Mouse (Mus musculus) lung, embryonic 15.5 days (tissue): ENCODE results near the gene Mpc1. TPM values are rescaled to one million over a fixed set of nuclear protein-coding genes. Genes with fewer than 3 reads are reported as not detected.
"Not testable (repeated sequence)": the region's sequence is repeated elsewhere in the genome, so short reads cannot be mapped to it uniquely, and the experiment has no call there.

Experiments
- ATAC-seq: fragments of 200-750 bp; cut with Nextera tagmentation; 2 replicates; pipeline ENCODE4 v1.8.0; 2017; ENCODE audit warnings: moderate number of reproducible peaks, borderline replicate concordance; ENCODE audit not compliant: low FRiP score, low TSS enrichment; ENCODE audit errors: extremely low read depth
- H3K27ac ChIP-seq: fragments of 300-500 bp; sonication (generic); 2 replicates; pipeline ENCODE4 v1.5.1; 2015; ENCODE audit warnings: moderate library complexity, mild to moderate bottlenecking, inconsistent platforms
- H3K27me3 ChIP-seq: fragments of 300-500 bp; sonication (generic); 2 replicates; pipeline ENCODE4 v1.6.1; 2015; ENCODE audit warnings: inconsistent platforms
- H3K36me3 ChIP-seq: fragments of 300-500 bp; sonication (generic); 2 replicates; pipeline ENCODE4 v1.6.1; 2015; ENCODE audit warnings: inconsistent platforms
- H3K4me1 ChIP-seq: fragments of 300-500 bp; sonication (generic); 2 replicates; pipeline ENCODE4 v1.6.1; 2015; ENCODE audit warnings: inconsistent platforms
- H3K4me2 ChIP-seq: fragments of 300-500 bp; sonication (generic); 2 replicates; pipeline ENCODE4 v1.6.1; 2015; ENCODE audit warnings: inconsistent platforms, mild to moderate bottlenecking, moderate library complexity
- H3K4me3 ChIP-seq: fragments of 300-500 bp; sonication (generic); 2 replicates; pipeline ENCODE4 v1.5.1; 2015; ENCODE audit warnings: mild to moderate bottlenecking, inconsistent platforms
- H3K9ac ChIP-seq: fragments of 300-500 bp; sonication (generic); 2 replicates; pipeline ENCODE4 v1.6.1; 2015; ENCODE audit warnings: inconsistent platforms
- H3K9me3 ChIP-seq: fragments of 300-500 bp; sonication (generic); 2 replicates; pipeline ENCODE4 v1.6.1; 2016; ENCODE audit warnings: inconsistent platforms
- WGBS: fragments of 180-500 bp; shearing (Covaris S2); methylation state at CpG from one replicate; pipeline ENCODE4 v1.1.7; 2015; 5-methylcytosine and 5-hydroxymethylcytosine counted together
- polyA plus RNA-seq: library from polyadenylated mRNA; unstranded; fragments of >200 nt; fragmentation: Nextera tagmentation; extraction: Ambion mirVana; gene quantifications from 2 replicates; pipeline ENCODE4 v1.2.1, GENCODE M21; 2015

The Mpc1 gene
- polyA plus RNA-seq, 1 experiment from 2014 or later, result 176 TPM

DNA sequence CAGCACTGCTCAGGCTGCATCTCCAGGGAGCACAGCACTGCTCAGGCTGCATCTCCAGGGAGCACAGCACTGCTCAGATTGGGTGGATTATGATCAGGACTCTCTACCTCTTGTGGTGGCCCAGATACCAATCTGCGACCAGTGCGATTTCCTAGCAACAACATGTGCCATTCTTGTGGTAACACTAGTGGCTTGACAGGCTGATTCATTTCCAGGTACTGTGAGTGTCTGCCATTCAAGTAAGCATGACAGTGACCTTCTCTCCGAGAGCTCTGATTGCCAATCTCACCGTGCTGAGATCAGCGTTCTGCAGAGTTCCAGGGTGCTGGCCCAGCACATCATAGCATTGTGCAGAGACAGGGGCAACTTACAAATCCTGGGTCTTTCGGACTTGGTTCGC, 31.0 kb upstream of the Mpc1 start:
- Histone ChIP-seq H3K27ac (no peak overlapping the region), H3K4me1 (no peaks in the 10 kb centered on the region), H3K27me3 (no peaks in the 10 kb centered on the region), H3K4me3 (no peak overlapping the region), H3K36me3 (no peaks in the 10 kb centered on the region), H3K9me3 (no peaks in the 10 kb centered on the region), H3K9ac (no peak overlapping the region), H3K4me2 (no peak overlapping the region)
- ATAC-seq, result no peak
- 87% methylated on average over 7 of the region's 7 CpGs for WGBS

DNA sequence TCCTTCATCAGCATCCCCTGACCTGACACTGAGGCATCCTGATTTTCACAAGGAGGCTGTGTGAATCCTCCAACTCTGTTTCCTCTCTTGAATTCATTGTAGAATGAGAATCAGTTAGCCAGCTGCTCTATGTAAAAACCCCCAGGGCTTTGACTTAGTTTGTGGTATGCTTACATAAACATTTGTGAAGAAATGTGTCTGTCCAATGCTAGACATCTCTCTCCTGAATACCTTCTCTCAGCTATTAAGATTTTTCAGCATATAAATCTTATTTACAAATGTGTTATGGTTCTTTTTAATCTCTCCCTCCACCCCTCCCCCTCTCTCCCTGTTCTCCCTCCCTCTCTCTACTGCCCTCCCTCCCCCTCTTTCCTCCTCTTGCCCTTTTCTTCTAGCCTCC, 28.4 kb upstream of the Mpc1 start:
- Histone ChIP-seq H3K36me3 (no peaks in the 10 kb centered on the region), H3K9me3 (no peaks in the 10 kb centered on the region), H3K9ac (no peak overlapping the region), H3K27me3 (no peaks in the 10 kb centered on the region), H3K4me2 (no peak overlapping the region), H3K4me1 (no peaks in the 10 kb centered on the region), H3K27ac (no peak overlapping the region), H3K4me3 (no peak overlapping the region)
- no peak for ATAC-seq

DNA sequence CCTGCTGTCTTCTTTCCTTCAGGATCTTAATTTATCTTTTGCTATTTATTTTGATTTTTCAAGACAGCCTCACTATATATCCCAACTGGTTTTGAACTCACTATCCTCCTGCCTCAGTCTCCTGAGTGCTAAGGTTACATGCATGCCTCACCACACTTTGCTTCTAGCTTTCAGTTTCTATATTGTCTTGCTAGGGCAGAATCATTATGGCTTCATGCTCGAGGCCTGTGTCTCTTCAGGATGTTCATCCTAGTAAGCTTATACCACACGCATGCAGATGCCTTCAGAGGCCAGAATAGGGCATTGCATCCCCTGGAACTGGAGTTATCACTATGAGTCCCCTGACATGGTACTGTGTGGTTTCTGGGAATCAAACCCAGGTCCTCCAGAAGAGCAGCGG, 27.8 kb upstream of the Mpc1 start:
- Histone ChIP-seq H3K9me3 (no peaks in the 10 kb centered on the region), H3K27me3 (no peaks in the 10 kb centered on the region), H3K9ac (no peak overlapping the region), H3K4me3 (no peak overlapping the region), H3K4me1 (no peaks in the 10 kb centered on the region), H3K36me3 (no peaks in the 10 kb centered on the region), H3K4me2 (no peak overlapping the region), H3K27ac (no peak overlapping the region)
- 67% methylated on average over 3 of the region's 3 CpGs for WGBS
- ATAC-seq, result no peak

DNA sequence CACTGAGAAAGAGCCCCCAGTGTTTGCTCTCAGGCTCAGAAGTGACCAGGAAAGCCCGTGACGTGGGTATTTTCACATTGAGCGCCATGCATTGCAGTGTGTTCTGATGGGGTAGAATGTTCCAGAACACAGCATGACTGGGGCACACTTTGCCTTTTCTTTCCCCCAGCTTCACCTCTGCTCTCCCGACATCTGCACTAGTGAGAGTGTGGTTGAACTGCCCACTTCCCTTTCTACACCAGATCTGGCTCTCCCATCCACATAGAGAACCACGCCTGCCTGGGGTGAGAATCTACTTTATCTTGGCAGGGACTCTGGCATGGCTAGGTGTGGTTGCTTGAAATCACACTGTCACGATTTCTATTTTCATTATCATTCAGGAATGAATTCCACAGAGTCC, 27.1 kb upstream of the Mpc1 start:
- 77% methylated on average over 6 of the region's 6 CpGs for WGBS
- no peak overlapping the region for H3K4me2 ChIP-seq
- no peak overlapping the region for H3K4me3 ChIP-seq
- no peaks in the 10 kb centered on the region; the same call in 1 of the 2 replicates for H3K27me3 ChIP-seq
- no peaks in the 10 kb centered on the region for H3K9me3 ChIP-seq
- ATAC-seq, result no peak
- H3K9ac ChIP-seq, result no peak overlapping the region
- no peaks in the 10 kb centered on the region for H3K4me1 ChIP-seq
- H3K27ac ChIP-seq, result no peak overlapping the region
- no peaks in the 10 kb centered on the region for H3K36me3 ChIP-seq

DNA sequence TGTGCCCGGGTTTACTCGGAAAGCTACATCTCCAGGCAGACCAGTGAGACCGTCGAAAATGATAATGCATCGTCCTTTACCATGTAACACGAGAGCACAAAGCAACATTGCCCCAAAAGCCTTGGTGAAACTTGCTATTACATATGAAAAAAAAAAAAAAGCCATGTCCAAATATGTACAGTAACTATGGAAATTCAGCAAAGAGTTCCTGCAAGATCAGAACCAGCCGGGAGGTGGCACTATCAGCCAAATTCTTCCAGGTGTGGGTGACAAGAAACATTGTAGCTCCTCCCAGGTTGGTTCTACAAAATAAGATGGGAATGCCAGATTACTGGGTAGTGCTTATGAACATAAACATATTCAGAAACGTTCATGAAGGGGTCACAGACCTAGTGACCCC, 25.7 kb upstream of the Mpc1 start:
- Histone ChIP-seq H3K9me3 (no peaks in the 10 kb centered on the region), H3K4me3 (no peak overlapping the region), H3K4me2 (no peak overlapping the region), H3K36me3 (no peaks in the 10 kb centered on the region), H3K4me1 (no peaks in the 10 kb centered on the region), H3K27ac (no peak overlapping the region), H3K9ac (no peak overlapping the region), H3K27me3 (no peaks in the 10 kb centered on the region; the same call in 1 of the 2 replicates)
- 68% methylated on average over 8 of the region's 8 CpGs for WGBS
- ATAC-seq, result no peak

DNA sequence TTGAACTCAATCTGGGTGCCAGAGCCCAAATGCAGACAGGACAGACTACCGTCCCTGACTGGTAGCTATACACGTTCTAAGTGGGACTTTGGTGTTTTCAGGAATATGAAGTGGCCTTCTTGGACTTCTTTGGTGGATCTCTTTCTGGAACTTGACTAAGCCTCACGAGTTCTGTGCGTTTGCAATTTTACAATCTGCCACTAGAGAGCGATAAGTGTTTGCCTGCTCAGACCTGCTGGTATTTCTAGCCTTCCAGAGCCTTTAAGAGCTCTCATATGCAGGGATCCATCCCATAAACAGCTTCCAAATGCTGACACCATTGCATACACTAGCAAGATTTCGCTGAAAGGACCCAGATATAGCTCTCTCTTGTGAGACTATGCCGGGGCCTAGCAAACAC, 18.1 kb upstream of the Mpc1 start:
- H3K9ac ChIP-seq, H3K4me1 ChIP-seq, H3K9me3 ChIP-seq, H3K4me3 ChIP-seq, H3K36me3 ChIP-seq, H3K27ac ChIP-seq, H3K27me3 ChIP-seq, H3K4me2 ChIP-seq, ATAC-seq: not testable (repeated sequence)
- WGBS, result 18% methylated on average over 7 of the region's 7 CpGs

DNA sequence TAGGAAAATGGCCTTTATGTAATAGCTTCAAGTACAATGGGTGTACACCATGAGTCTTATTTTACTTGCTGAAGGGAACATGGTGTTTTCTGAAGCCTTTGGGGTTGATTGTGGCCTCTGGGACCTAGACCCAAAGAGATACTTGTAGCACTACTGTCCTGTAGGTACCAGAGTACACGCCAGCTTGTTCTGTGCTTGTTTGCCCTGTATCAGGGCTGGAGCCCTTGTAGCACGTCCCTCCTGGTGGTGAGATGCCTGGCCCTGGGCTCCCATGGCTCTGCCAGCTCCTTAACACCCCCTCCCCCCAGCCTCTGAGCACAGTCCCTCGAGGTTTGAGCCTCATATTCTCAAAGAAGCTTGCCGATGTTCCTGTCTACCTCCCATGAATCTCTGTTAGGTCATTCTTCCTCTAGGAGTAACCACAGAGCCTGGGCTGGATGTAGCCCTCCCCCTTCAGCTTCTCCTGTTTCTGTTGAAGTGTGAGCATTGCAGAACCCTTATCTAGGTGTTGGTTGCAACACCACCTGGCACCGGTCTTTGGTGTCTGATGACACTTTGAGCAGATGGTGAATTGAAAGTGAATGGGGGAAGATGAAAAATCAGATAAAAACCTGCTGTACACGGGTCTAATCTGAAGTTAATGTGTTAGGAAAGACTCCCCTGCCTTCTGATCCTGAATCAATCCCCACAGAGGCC, 10.5 kb upstream of the Mpc1 start:
- no peak for ATAC-seq

DNA sequence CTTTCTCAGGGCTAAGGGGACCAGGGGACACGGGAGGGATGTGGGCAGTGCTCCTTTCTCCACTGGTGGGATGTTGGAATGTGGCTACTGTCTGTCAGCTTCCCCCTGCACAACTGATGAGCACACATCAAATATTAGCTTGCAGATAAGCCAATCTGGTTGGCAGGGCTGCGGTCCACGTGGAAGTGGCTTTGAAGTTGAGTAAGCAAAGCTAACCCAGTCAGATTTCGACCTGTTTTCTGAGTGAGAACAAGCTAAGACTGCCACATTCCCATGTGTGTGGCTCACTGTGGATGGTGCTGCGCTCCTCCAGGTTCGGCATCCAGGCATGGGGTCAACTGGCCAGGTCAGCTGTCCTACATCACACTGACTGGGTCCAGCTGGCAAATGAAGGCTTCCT, 9.8 kb upstream of the Mpc1 start:
- 35% methylated on average over 6 of the region's 6 CpGs for WGBS
- H3K36me3 ChIP-seq, result no peaks in the 10 kb centered on the region
- H3K9ac ChIP-seq, result no peak overlapping the region
- H3K9me3 ChIP-seq, result no peaks in the 10 kb centered on the region
- H3K4me1 ChIP-seq, result no peaks in the 10 kb centered on the region
- H3K27ac ChIP-seq, result no peak overlapping the region
- no peaks in the 10 kb centered on the region for H3K27me3 ChIP-seq
- H3K4me2 ChIP-seq, result no peak overlapping the region
- ATAC-seq, result no peak
- no peak overlapping the region for H3K4me3 ChIP-seq

More for the DNA sequence above, 10.5 kb upstream of the Mpc1 start:
- no peaks in the 10 kb centered on the region for H3K9me3 ChIP-seq
- 27% methylated on average over 6 of the region's 6 CpGs for WGBS
- H3K27ac ChIP-seq, result no peak overlapping the region
- no peaks in the 10 kb centered on the region for H3K27me3 ChIP-seq
- no peaks in the 10 kb centered on the region for H3K36me3 ChIP-seq
- no peaks in the 10 kb centered on the region for H3K4me1 ChIP-seq
- no peak overlapping the region for H3K9ac ChIP-seq
- H3K4me2 ChIP-seq, result no peak overlapping the region
- no peak overlapping the region for H3K4me3 ChIP-seq

DNA sequence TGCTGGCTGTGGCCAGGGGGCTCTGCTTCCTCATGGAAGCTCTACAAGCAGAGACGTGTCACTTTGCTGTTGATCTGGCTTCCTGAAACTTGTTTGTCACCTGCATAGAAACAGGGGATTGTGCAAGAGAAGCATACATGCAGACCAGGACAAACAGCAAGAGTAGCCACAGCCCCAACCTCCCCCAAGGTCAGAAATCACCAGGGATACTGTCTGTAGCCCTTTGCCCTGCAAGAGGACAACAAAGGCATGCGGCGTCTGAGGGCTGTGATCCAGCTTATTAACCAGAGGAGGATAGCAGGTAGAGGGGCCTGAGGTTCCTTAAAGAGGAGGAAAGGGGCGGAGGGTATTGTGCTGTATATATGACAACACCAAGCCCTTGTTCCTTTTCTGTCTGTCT, 6.6 kb upstream of the Mpc1 start:
- Histone ChIP-seq H3K9me3 (no peaks in the 10 kb centered on the region), H3K9ac (no peak overlapping the region), H3K4me2 (no peak overlapping the region), H3K4me1 (no peaks in the 10 kb centered on the region), H3K36me3 (no peaks in the 10 kb centered on the region), H3K27me3 (no peaks in the 10 kb centered on the region), H3K4me3 (no peak overlapping the region), H3K27ac (no peak overlapping the region)
- no peak for ATAC-seq
- 66% methylated on average over 4 of the region's 4 CpGs for WGBS

DNA sequence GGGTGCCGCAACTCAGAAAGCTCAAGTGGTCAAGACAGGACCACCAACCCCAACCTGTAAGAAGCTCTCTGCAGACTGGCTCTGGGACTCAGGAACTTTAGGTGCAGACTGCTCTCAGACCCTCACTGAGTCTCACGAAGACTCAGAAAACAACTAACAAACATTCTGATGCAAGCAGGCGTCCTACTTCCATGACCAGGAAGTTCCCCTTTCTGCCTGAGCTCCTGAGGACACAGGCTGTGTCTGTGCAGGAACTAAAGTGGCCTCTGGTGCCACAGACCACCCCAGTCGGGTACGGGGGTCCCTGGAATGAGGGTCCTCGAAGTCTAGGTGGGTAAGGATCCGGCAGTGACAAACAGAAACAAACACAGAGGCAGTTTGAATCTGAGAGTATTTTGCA, 6.0 kb upstream of the Mpc1 start:
- Histone ChIP-seq H3K9me3 (no peaks in the 10 kb centered on the region), H3K4me3 (no peak overlapping the region), H3K4me2 (no peak overlapping the region), H3K9ac (no peak overlapping the region), H3K27ac (no peak overlapping the region), H3K36me3 (no peaks in the 10 kb centered on the region), H3K4me1 (no peaks in the 10 kb centered on the region), H3K27me3 (no peaks in the 10 kb centered on the region)
- WGBS, result 64% methylated on average over 7 of the region's 7 CpGs
- no peak for ATAC-seq

DNA sequence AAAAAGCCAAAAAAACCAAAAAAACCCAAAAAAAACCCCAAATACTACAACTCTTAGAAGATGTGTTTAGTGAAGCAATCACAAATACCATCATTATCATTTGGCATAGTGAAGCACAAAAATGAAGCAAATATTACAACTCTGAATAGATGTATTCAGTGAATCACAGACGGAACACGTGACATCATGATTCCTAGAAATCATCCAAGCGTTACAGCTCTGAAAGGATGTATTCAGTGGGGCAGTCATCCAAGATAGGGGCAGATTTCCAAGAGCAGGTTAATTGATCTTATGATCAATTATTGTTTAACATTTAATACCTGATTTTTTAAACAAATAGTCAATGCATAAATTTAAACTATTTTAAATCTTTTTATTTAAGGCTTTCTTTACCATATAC, 5.4 kb upstream of the Mpc1 start:
- no peak overlapping the region for H3K4me3 ChIP-seq
- H3K9ac ChIP-seq, result no peak overlapping the region
- no peaks in the 10 kb centered on the region for H3K36me3 ChIP-seq
- no peak for ATAC-seq
- H3K9me3 ChIP-seq, result no peaks in the 10 kb centered on the region
- no peaks in the 10 kb centered on the region for H3K4me1 ChIP-seq
- WGBS, result 83% methylated on average over 3 of the region's 3 CpGs
- no peak overlapping the region for H3K27ac ChIP-seq
- H3K27me3 ChIP-seq, result no peaks in the 10 kb centered on the region
- H3K4me2 ChIP-seq, result no peak overlapping the region

DNA sequence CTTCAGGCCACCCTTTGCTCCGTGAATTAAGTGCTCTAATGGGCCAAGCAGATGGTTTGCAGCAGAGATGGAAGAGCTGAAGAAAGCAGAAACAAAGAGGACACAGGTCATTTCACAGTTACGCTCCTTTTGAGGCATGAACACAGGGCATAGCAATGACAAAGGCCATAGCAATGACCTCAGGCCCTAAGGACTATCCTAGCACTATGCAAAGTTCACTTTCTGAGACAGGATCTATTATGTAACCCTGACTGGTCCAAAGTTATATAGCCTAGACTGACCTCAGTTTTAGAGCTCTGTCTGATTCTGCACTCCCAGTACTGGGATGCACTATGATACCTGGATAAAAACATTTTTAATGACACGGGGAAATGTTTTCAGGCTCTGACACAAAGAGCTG, 4.3 kb upstream of the Mpc1 start:
- no peaks in the 10 kb centered on the region for H3K9me3 ChIP-seq
- H3K9ac ChIP-seq, result no peak overlapping the region
- H3K36me3 ChIP-seq, result no peaks in the 10 kb centered on the region
- H3K4me3 ChIP-seq, result no peak overlapping the region
- 0 out of 2 replicates have a peak, but pooled peaks cover 2% of the 10 kb centered on the region for H3K4me1 ChIP-seq
- H3K27me3 ChIP-seq, result no peaks in the 10 kb centered on the region
- no peak overlapping the region for H3K4me2 ChIP-seq
- H3K27ac ChIP-seq, result no peak overlapping the region
- 67% methylated on average over 3 of the region's 3 CpGs for WGBS
- ATAC-seq, result no peak
